Mouse (Mus musculus) gastrocnemius, adult 2 months (tissue): Measurements from ENCODE around the gene Atp2a2. TPM values are rescaled to one million over a fixed set of nuclear protein-coding genes. Genes with fewer than 3 reads are reported as not detected.
A peak's percentile ranks its signal among the peaks of the same experiment; 100 is the strongest.

Source experiments
- DNase-seq: peaks from one replicate; pipeline ENCODE4 v3.0.0; 2022
- H3K27ac ChIP-seq: fragments of 200-600 bp; 2 replicates; pipeline ENCODE4 v1.8.1; 2022; ENCODE audit warnings: mild to moderate bottlenecking
- H3K4me3 ChIP-seq: fragments of 200-600 bp; 2 replicates; pipeline ENCODE4 v1.8.1; 2022; ENCODE audit warnings: mild to moderate bottlenecking, moderate library complexity
- CTCF ChIP-seq: fragments of 200-600 bp; IDR thresholded peaks from 2 replicates; pipeline ENCODE4 v1.8.1; 2022; ENCODE audit warnings: antibody characterized with exemption, mild to moderate bottlenecking, moderate library complexity
- intact Hi-C: fragments of 180-260 bp; cut with DNase I; formaldehyde crosslinking; loops from one replicate; pipeline ENCODE4 v1.15.1; 2025
- total RNA-seq, 2 experiments: library from RNA; stranded (reverse); gene quantifications; 2 replicates each; pipeline ENCODE4 v1.2.3; 2021

The Atp2a2 gene
- total RNA-seq, 2 experiments from 2014 or later, result 387 to 963 TPM

DNA sequence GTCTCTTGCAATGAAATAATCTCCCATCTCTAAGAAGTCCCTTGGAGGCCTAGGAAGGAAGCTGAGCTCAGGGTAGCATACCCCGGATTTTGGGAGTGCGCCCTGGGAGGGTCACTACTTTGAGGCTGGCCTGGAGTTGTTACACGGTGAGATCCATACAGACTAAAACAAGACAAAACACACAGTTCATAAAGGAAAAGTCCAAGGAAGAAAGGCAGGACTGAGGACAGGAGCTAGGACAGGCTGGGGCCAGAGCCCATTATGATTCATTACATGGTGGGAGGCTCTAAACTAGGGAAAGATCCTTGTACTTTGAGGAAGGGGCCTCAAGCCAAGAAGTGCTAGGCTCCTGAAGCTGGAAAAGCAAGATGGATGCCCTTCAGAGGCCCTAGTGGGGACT lies 26.6 kb upstream of the Atp2a2 start:
- DNase-seq, result no peak
- intact Hi-C loops, result no loop called here

DNA sequence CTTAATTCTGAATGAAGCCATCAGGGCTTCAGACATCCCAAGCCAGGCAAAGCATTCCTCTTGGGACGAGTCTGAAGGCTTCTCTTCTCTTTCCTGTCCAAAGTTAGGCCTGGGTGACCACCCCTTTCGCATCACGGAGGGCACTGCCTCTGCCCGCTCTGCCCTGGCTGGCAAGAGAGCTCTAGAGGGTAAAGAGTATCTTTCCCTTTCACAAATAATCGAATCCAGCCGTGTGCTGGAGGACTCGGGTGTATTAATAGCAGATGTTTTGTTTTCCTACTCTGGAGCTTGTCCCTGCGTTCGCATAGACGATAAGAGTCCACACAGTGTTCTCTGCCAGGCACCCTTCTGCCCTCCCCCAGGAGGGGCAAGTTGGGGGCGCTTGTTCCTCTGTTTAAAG lies 25.7 kb upstream of the Atp2a2 start:
- TF ChIP-seq CTCF, result no peak
- H3K27ac ChIP-seq, result peak overlapping the region; percentile 80
- peak overlapping the region; percentile 18; the same call in 1 of the 2 replicates for H3K4me3 ChIP-seq
- DNase-seq, result no peak
- intact Hi-C loops, result no loop called here

More for the DNA sequence above, 26.6 kb upstream of the Atp2a2 start:
- TF ChIP-seq CTCF, result no peak
- Histone ChIP-seq H3K27ac (peak overlapping the region; percentile 80), H3K4me3 (no peak overlapping the region)

DNA sequence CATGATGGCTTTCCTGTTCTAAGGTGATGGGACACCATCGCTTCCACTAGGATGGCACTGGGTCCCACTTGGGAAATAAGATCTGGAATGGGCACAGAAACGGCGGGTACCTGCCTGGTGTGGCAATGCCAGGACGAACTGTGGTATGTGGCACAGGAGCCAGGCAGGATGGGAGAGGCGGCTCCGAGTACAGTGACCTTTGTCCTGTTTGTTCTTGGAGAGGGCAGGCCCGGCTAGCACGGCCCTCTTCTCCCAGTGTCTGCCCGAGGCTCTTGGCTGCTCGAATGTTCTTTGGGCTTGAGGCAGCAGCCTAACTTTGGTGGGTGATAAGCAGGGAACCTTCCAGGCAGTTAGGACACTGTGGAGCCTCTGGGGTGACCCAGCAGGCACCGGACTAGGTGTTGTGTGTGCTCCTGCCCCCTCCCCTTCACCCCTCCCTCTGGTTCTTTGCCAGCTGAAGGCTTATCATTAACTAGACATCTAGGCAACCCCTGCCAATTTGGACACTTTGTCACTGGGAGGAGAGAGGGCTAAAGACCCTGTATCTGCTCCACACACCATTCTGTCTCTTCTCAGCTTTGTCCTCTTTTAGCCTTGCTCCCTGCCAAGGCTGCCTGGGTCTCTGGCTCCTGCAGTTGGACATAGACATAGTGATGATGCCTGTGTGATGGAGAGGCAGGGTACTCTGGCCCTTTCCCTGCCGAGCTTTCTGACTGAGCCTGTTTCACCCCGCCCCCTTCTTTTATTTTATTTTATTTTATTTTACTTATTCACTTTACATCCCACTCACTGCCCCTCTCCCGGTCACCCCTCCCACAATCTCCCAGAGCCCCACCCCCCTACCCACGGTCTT lies 25.1 kb upstream of the Atp2a2 start:
- DNase-seq, result peak; percentile 45
- no peak overlapping the region; the same call in 1 of the 2 replicates for H3K4me3 ChIP-seq
- intact Hi-C loops, result no loop called here
- H3K27ac ChIP-seq, result peak overlapping the region; percentile 80
- TF ChIP-seq CTCF, result no peak

DNA sequence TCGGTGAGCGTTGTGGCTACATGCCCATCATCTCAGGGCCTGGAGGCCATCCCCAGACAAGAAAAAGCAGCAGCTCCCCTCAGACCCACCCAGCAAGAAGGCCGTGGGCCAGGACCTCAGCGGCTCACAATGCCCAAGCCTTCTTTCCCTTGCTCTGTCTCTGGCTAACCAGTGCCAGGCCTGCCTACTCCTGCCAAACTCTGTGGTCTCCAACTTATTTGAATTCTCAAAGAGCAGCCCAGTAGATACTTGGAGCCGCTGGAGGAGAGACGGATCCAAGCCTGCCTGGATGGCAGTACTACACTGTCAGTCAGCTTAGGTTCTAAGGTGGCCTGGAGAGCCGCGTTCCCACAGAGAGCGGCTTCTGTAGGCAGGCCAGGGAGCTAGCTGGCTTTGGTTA lies 24.4 kb upstream of the Atp2a2 start:
- peak overlapping the region; percentile 80 for H3K27ac ChIP-seq
- intact Hi-C loops, result no loop called here
- no peak for TF ChIP-seq CTCF
- DNase-seq, result peak; percentile 50
- no peak overlapping the region for H3K4me3 ChIP-seq

DNA sequence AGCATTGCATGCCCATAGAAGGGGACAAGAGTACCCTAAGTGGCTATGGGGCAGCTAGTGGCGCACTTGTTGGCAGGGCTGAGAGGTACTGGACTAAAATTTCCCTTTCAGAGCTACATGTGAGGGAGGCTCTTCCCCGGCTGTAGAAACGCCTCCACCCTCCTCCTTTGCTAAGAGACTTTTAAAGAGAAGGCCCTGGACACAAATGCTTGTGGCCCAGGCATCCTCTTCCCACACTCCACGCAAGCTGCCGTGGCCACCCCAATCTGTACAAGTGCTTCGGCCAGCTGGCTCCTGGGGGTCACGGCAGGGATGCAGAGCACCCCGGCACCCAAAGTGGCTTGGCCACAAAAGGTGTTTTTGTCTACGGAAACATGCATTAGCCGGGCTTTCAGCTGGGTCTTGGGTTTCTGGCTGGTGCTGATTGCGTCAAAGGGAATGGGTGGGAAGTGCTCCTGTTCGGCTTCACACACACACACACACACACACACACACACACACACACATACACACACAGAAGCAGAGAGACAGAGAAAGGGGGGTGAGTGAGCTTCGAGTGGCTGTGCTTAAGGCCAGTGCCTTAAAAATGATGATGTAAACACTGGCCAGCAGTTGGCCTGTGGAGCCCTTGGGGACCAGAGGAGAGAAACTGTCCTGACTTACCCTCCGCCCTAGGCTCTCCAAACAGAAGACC lies 23.4 kb upstream of the Atp2a2 start:
- H3K4me3 ChIP-seq, result no peak overlapping the region; the same call in 1 of the 2 replicates
- H3K27ac ChIP-seq, result peak overlapping the region; percentile 82
- TF ChIP-seq CTCF, result no peak
- intact Hi-C loops, result no loop called here
- DNase-seq, result peak; percentile 46

DNA sequence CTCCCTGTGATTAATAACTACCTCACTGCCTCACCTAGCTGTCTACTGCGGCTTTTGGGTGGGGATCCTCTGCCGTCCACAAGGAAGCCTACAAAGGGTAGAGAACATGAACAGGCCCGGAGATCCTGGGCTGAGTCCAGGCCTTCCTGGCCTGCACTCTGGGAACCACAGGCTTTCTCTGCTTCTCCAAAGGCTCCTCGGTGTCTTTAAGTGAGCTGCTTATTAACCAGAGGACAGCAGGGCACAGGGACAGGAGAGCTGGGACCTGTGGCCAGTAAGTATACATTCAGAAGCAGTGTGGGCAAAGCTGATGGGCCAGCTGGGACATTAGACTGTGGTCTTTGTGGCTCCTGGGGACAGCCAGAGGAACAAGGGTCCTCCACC lies 22.8 kb upstream of the Atp2a2 start:
- no peak for TF ChIP-seq CTCF
- Histone ChIP-seq H3K27ac (peak overlapping the region; percentile 82), H3K4me3 (no peak overlapping the region; the same call in 1 of the 2 replicates)
- DNase-seq, result no peak
- intact Hi-C loops, result no loop called here

DNA sequence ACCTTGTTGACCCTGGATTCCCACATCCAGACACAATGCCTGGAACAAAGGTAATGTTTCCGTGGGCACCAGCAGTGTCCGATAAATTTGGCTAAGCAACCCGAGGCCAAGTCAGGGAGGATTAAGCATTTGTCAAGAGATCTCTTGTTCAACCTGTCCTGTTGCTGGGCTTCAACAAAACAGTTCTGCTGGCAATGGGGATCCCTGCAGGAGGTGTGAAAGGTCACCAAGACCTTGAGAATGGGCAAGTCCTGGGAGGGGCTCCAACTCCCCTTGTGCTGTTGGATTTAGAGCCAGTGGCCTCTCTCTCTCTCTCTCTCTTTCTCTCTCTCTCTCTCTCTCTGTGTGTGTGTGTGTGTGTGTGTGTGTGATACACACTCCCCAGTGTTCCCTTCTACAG lies 22.2 kb upstream of the Atp2a2 start:
- peak overlapping the region; percentile 82; the same call in 1 of the 2 replicates for H3K27ac ChIP-seq
- no peak for DNase-seq
- TF ChIP-seq CTCF, result no peak
- H3K4me3 ChIP-seq, result no peak overlapping the region
- intact Hi-C loops, result no loop called here

DNA sequence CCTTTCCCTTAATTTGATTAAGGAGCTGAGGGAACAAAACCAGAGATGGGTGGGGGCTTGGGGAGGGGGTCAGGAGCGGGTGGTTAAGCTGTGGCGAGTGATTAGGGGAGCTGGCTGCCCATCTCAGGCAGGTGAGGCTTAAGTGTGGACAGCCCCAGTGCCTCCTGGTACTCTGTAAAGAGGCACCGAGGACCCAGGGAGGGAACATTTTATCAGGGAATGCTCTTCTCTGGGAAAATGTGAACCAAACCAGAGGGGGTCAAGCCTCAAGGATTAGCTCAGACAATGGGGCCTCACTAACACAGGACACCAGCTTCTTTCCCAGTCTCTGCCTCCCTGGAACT lies 19.1 kb upstream of the Atp2a2 start:
- Histone ChIP-seq H3K27ac (no peak overlapping the region), H3K4me3 (no peak overlapping the region)
- intact Hi-C loops, result no loop called here
- no peak for DNase-seq
- no peak for TF ChIP-seq CTCF

DNA sequence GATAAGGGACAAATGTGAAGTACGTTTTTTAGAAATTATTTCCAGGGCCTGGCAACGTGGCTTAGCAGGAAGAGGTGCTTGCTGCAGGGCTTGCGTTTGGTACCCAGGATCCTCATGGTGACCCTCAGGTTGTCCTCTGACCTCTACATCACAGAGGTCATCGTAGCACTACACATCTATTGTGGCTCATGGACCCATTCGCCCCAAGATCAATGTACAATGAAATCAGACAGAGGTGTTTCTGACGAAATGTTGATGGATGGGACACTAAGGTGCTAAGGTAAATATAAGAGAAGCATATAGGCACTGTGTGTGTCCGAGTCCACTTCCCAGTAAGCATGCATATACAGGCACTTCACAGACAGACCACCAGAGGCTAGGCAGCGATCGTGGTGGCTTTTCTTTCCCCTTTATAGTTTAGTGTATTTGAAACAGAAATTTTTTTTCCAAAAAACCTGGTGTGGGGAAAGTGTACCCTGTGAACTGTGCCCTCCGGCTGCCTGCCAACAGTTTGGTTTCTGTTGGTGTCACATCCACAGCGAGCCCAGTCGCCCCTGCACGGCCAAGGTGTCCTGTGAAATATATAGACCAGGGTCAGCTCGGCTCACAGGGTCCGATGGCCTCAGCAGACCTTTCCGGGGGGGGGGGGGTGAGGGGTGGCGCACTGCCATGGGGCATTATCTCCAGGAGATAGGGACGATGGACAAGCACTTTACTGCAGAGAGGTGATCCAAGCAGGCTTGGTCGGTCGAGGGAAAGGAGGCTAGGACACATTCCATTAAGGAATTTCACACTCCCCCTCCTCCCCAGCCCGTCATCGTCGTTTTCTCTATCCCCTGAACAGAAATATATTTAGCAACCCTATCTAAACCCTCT lies 18.5 kb upstream of the Atp2a2 start:
- Histone ChIP-seq H3K27ac (no peak overlapping the region), H3K4me3 (no peak overlapping the region)
- no peak for DNase-seq
- intact Hi-C loops, result no loop called here
- no peak for TF ChIP-seq CTCF

DNA sequence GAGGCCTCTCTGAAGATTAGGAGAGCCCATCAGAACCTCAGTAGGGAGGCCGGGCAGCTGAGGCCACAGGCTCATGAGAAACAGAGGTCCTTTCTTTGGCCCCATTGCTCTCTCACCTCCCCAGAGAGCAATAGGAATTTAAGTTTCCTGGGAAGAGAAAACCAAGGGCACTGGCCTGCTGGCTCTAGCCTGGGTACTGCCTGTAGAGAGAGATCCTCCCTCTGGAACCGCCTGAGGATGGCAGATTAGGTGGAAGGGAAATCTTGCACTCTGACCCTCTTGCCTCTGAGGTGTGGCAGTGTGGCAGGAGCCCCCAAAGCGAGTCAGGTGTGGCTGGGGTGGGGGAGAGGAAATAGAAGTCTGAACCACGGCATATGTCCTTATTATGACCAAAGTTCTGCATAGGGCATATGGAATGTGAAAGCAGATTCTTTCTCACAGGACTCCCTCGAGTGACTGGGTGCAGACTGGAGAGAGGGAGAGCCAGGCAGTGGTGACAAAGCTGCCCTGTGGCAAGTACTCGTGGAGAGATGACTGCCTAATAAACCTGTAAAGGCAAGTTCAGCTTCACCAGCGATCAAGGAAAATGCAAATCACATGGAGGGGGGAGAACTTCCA lies 17.1 kb upstream of the Atp2a2 start:
- no peak overlapping the region for H3K4me3 ChIP-seq
- intact Hi-C loops, result no loop called here
- no peak for TF ChIP-seq CTCF
- DNase-seq, result no peak
- peak overlapping the region; percentile 41 for H3K27ac ChIP-seq

DNA sequence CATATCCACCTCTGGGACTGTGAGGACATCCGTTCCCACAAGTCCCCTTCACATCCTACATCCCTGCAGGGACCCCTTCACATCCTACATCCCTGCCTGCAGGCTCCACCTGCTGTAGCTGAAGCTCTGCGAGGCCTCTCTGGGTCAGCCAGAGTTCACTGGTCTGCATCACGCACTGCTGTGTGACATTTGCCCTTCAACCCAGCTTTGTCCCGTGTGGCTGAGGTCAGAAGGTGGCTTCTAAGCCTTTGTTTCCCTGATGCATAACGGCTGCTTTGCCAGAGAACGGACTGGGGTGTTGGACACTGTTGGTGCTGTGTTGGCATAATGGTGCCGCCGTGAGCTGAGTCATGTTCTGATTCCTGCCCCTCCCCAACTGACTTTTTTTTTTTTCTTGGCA lies 16.2 kb upstream of the Atp2a2 start:
- peak overlapping the region; percentile 41; the same call in 1 of the 2 replicates for H3K27ac ChIP-seq
- no peak for TF ChIP-seq CTCF
- intact Hi-C loops, result no loop called here
- no peak overlapping the region for H3K4me3 ChIP-seq
- DNase-seq, result no peak

DNA sequence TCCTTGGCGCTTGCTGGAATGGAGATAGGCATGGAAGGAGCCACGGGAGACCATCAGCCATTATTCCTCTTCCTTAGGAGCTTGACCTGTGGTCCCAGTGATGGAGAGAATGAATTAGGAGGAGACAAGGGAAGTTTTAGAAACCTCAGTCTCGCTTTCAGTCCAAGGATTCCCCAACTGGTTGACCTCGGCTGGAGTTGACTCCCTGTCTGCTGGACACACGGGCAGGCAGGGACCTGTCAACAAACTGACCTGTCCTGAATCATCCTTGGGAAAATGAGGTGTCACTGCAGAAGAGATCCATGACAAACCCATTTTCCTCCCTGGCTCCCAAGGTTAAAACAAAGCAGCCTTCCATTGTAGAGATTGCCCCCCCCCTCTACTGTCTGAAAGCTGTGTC lies 14.9 kb upstream of the Atp2a2 start:
- intact Hi-C loops, result no loop called here
- Histone ChIP-seq H3K27ac (no peak overlapping the region), H3K4me3 (no peak overlapping the region)
- TF ChIP-seq CTCF, result no peak
- no peak for DNase-seq
